Mouse (Mus musculus) E14TG2a.4 (cell line): ENCODE measurements around the gene Ptch1.

Experiments used
- CTCF ChIP-seq: conservative IDR thresholded peaks from 2 replicates; pipeline ENCODE4 v1.5.1; 2014; ENCODE audit warnings: low read length
- NANOG ChIP-seq: IDR thresholded peaks from 2 replicates; pipeline ENCODE4 v1.6.1; 2014; ENCODE audit warnings: borderline replicate concordance, low read length, mixed read lengths
- POU5F1 ChIP-seq: IDR thresholded peaks from 2 replicates; pipeline ENCODE4 v1.6.1; 2014; ENCODE audit warnings: low read length, borderline replicate concordance

DNA sequence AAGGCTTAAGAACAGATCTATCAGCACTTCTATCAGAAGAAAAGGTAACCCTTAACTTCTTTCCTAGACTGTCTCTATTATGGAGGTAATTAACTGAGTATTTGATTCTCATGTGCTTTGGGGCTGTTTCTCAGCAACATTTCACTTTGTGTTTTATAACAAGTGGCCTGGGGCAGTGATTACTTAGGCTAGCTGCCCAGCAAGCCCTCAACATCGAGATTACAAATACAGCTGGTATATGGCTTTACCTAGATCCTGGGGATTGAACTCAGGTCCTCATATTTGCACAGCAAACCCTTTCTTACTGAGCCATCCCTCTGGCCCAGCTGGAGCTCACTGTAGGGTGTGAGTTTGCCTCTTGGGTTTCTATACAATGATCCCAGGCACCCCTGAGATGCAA lies 67.0 kb downstream of the Ptch1 start:
- TF ChIP-seq CTCF (no peak), NANOG (no peak), POU5F1 (no peak)
